Mouse (Mus musculus) kidney, postnatal 14 days (tissue): ENCODE measurements around the gene Rftn1.
"Not testable (repeated sequence)": the region's sequence is repeated elsewhere in the genome, so short reads cannot be mapped to it uniquely, and the experiment has no call there.

Experiments used
- DNase-seq: peaks from one replicate; pipeline ENCODE4 v3.0.0; 2022; ENCODE audit warnings: mixed read lengths

Gene Rftn1

GRCm38 (mm10) chr17:50127045-50127813, 63.2 kb downstream of the Rftn1 start:
- DNase-seq: peak; percentile 46

- DNase-seq: no peak
Observed at GRCm38 (mm10) chr17:50126545-50126944, 63.9 kb downstream of the Rftn1 start.

- DNase-seq: no peak
Observed at GRCm38 (mm10) chr17:50125900-50126299, 64.6 kb downstream of the Rftn1 start.

- no peak for DNase-seq
Observed at GRCm38 (mm10) chr17:50125245-50125798, 65.2 kb downstream of the Rftn1 start.

GRCm38 (mm10) chr17:50124708-50125107, 65.8 kb downstream of the Rftn1 start:
- DNase-seq: no peak

GRCm38 (mm10) chr17:50122555-50122954, 67.9 kb downstream of the Rftn1 start:
- DNase-seq: no peak

- no peak for DNase-seq
Observed at GRCm38 (mm10) chr17:50120098-50120497, 70.4 kb downstream of the Rftn1 start.

GRCm38 (mm10) chr17:50117461-50117860, 73.0 kb downstream of the Rftn1 start:
- no peak for DNase-seq

- peak; percentile 65 for DNase-seq
Observed at GRCm38 (mm10) chr17:50116980-50117379, 73.5 kb downstream of the Rftn1 start.

- not testable (repeated sequence) for DNase-seq
Observed at GRCm38 (mm10) chr17:50116401-50116800, 74.1 kb downstream of the Rftn1 start.

- not testable (repeated sequence) for DNase-seq
Observed at GRCm38 (mm10) chr17:50115716-50116115, 74.8 kb downstream of the Rftn1 start.

GRCm38 (mm10) chr17:50114659-50115058, 75.8 kb downstream of the Rftn1 start:
- DNase-seq: no peak

- no peak for DNase-seq
Observed at GRCm38 (mm10) chr17:50110650-50111415, 79.6 kb downstream of the Rftn1 start.

GRCm38 (mm10) chr17:50106811-50107210, 83.7 kb downstream of the Rftn1 start:
- DNase-seq: no peak

- no peak for DNase-seq
Observed at GRCm38 (mm10) chr17:50104131-50104530, 86.3 kb downstream of the Rftn1 start.

- DNase-seq: no peak
Observed at GRCm38 (mm10) chr17:50101416-50101815, 89.1 kb downstream of the Rftn1 start.

- DNase-seq: no peak
Observed at GRCm38 (mm10) chr17:50100070-50100469, 90.4 kb downstream of the Rftn1 start.

- DNase-seq: no peak
Observed at GRCm38 (mm10) chr17:50099378-50099777, 91.1 kb downstream of the Rftn1 start.

GRCm38 (mm10) chr17:50098297-50098696, 92.2 kb downstream of the Rftn1 start:
- DNase-seq: no peak

- no peak for DNase-seq
Observed at GRCm38 (mm10) chr17:50097831-50098230, 92.6 kb downstream of the Rftn1 start.

- no peak for DNase-seq
Observed at GRCm38 (mm10) chr17:50096305-50096704, 94.2 kb downstream of the Rftn1 start.

GRCm38 (mm10) chr17:50094596-50094995, 95.9 kb downstream of the Rftn1 start:
- DNase-seq: no peak

GRCm38 (mm10) chr17:50094077-50094476, 96.4 kb downstream of the Rftn1 start:
- no peak for DNase-seq

GRCm38 (mm10) chr17:50093356-50093755, 97.1 kb downstream of the Rftn1 start:
- no peak for DNase-seq
